ENCODE assay signal across 8 mouse cellular contexts in genomic region chr9:96704935-96705334, GRCm38 (mm10). TPM values are rescaled to one million over a fixed set of nuclear protein-coding genes. Genes with fewer than 3 reads are reported as not detected.
DNase-seq lines count a peak whose midpoint lies in the region; ATAC-seq and TF ChIP-seq lines count a peak whose summit lies in the region.
"Had no signal": no experiment of that assay in that cellular context is flagged by ENCODE, and none has a peak within 500 bp of the region (broad histone marks: within the 10 kb centered on the region; RNA-seq: fewer than 3 reads in every experiment).

No protein-coding gene starts in this region.

- H3K27me3 ChIP-seq in hindbrain, embryonic 16.5 days (replicated peaks; ENCODE audit: control insufficient read depth, insufficient read depth, low read length), result no peaks in the 10 kb centered on the region
- no peaks in the 10 kb centered on the region for H3K27me3 ChIP-seq in hindbrain, embryonic 12.5 days
- no peaks in the 10 kb centered on the region for H3K27me3 ChIP-seq in thymus, adult 2 months (ENCODE audit: control insufficient read depth, insufficient read depth, low read length)
- H3K27me3 ChIP-seq: forebrain, embryonic 12.5 days had no signal

- no peak overlapping the region for H3K9ac ChIP-seq in hindbrain, embryonic 16.5 days (ENCODE audit: low read depth, low read length)
- no peak overlapping the region for H3K9ac ChIP-seq in hindbrain, embryonic 12.5 days
- H3K9ac ChIP-seq: forebrain, embryonic 12.5 days had no signal

- H3K4me2 ChIP-seq in hindbrain, embryonic 16.5 days (ENCODE audit: low read length), result no peak overlapping the region
- no peak overlapping the region for H3K4me2 ChIP-seq in hindbrain, embryonic 12.5 days (replicated peaks)
- H3K4me2 ChIP-seq: forebrain, embryonic 12.5 days had no signal

- H3K4me3 ChIP-seq in hindbrain, embryonic 16.5 days (ENCODE audit: low read length), result no peak overlapping the region
- H3K4me3 ChIP-seq in hindbrain, embryonic 12.5 days, result no peak overlapping the region
- H3K4me3 ChIP-seq in thymus, adult 2 months (ENCODE audit: control insufficient read depth, insufficient read depth, low read length), result no peak overlapping the region
- H3K4me3 ChIP-seq: forebrain, embryonic 12.5 days had no signal

- H3K36me3 ChIP-seq in hindbrain, embryonic 16.5 days (ENCODE audit: control insufficient read depth, insufficient read depth, low read length), result peaks cover 6% of the 10 kb centered on the region
- no peaks in the 10 kb centered on the region for H3K36me3 ChIP-seq in hindbrain, embryonic 12.5 days
- H3K36me3 ChIP-seq in thymus, adult 2 months (ENCODE audit: control insufficient read depth, insufficient read depth, low read length), result no peaks in the 10 kb centered on the region
- H3K36me3 ChIP-seq: forebrain, embryonic 12.5 days had no signal

- H3K27ac ChIP-seq in hindbrain, embryonic 16.5 days (ENCODE audit: low read depth, low read length), result peak overlapping the region; percentile 68; the same call in 1 of the 2 replicates
- no peak overlapping the region for H3K27ac ChIP-seq in hindbrain, embryonic 12.5 days
- peak overlapping the region; percentile 91; the same call in 1 of the 2 replicates for H3K27ac ChIP-seq in thymus, adult 2 months (ENCODE audit: control insufficient read depth, insufficient read depth, low read length)
- H3K27ac ChIP-seq: forebrain, embryonic 12.5 days had no signal

- no peaks in the 10 kb centered on the region for H3K9me3 ChIP-seq in hindbrain, embryonic 16.5 days (ENCODE audit: control insufficient read depth, low read length)
- H3K9me3 ChIP-seq in hindbrain, embryonic 12.5 days (replicated peaks), result no peaks in the 10 kb centered on the region
- H3K9me3 ChIP-seq: forebrain, embryonic 12.5 days had no signal

- no peak for TF ChIP-seq POLR2A in thymus, adult 2 months (IDR thresholded peaks at IDR 0.05; ENCODE audit: control insufficient read depth, extremely low read depth, insufficient read depth, low read length, poor library complexity)

- 93% methylated on average over 9 of the region's 9 CpGs for WGBS in hindbrain, embryonic 16.5 days
- 89% methylated on average over 9 of the region's 9 CpGs for WGBS in hindbrain, embryonic 12.5 days
- WGBS in thymus, adult 2 months, result 71% methylated on average over 9 of the region's 9 CpGs

- no peak for ATAC-seq in hindbrain, embryonic 16.5 days
- no peak for ATAC-seq in hindbrain, embryonic 12.5 days (ENCODE audit: low FRiP score)
- ATAC-seq in inflammation-experienced regulatory T-cells, adult 6 months, result peak; percentile 73

- peak; percentile 26 for DNase-seq in thymus, adult 2 months
- no peak for DNase-seq in thymus, adult 18-20 months
- DNase-seq in thymus, postnatal 4 days, result peak; percentile 45
- DNase-seq in embryo, embryonic 10.5 days (ENCODE audit: low spot score), result no peak

- peaks cover 9% of the 10 kb centered on the region for H3K4me1 ChIP-seq in hindbrain, embryonic 16.5 days (ENCODE audit: control insufficient read depth, insufficient read depth, low read depth, low read length)
- peaks cover 5% of the 10 kb centered on the region; the same call in 1 of the 2 replicates for H3K4me1 ChIP-seq in hindbrain, embryonic 12.5 days
- H3K4me1 ChIP-seq in thymus, adult 2 months (replicated peaks; ENCODE audit: control insufficient read depth, insufficient read depth, low read length), result peaks cover 21% of the 10 kb centered on the region

- no peak for TF ChIP-seq CTCF in thymus, adult 2 months (IDR thresholded peaks at IDR 0.05; ENCODE audit: borderline replicate concordance, control insufficient read depth, extremely low read depth, insufficient read depth, low read length, poor library complexity)

RNA-seq across cellular contexts. Expression of gene Zbtb38, which starts 47.7 kb away (rescaled TPM):
- polyA plus RNA-seq in hindbrain, embryonic 16.5 days (2015; fragmentation: Nextera tagmentation; extraction: Ambion mirVana), result 42.5 and 43.8 TPM in 2 replicates
- polyA plus RNA-seq in hindbrain, embryonic 12.5 days (2016; fragmentation: Nextera tagmentation; extraction: Ambion mirVana), result 18.0 and 20.0 TPM in 2 replicates
- polyA plus RNA-seq in thymus, adult 2 months (2012; rRNA removed), result 7.2 and 9.1 TPM in 2 replicates
- 10 to 100 TPM; 53.9 to 73.9 (median 69.4) TPM for polyA plus RNA-seq in inflammation-experienced regulatory T-cells, adult 6 months (2017; shearing (Covaris generic))

Comparison
In these comparisons a context has a peak if more than half of its experiments do, and no peak if none do; other contexts are left out.
1. DNase-seq: peak in thymus, adult 2 months (single experiment) and thymus, postnatal 4 days (single experiment); none in thymus, adult 18-20 months (0 of 2) and embryo, embryonic 10.5 days (single experiment).